Mouse (Mus musculus): Measurements from ENCODE around the gene Pcx.
"Not testable (repeated sequence)": the region's sequence is repeated elsewhere in the genome, so short reads cannot be mapped to it uniquely, and the experiment has no call there.

Pcx gene

DNA sequence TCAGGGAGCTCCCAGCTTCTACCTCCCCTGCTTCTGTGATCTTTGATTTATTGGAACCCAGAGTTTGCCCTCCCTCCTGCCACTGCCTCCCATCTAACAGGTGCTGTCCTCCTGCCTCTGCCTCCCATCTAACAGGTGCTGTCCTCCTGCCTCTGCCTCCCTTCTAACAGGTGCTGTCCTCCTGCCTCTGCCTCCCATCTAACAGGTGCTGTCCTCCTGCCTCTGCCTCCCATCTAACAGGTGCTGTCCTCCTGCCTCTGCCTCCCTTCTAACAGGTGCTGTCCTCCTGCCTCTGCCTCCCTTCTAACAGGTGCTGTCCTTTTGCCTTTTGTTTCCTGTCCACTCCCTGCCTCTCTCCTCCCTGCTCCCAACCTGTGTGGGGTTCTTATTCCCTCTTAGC, 76.5 kb downstream of the Pcx start:
- DNase-seq (ENCODE audit: low spot score): not testable (repeated sequence)

DNA sequence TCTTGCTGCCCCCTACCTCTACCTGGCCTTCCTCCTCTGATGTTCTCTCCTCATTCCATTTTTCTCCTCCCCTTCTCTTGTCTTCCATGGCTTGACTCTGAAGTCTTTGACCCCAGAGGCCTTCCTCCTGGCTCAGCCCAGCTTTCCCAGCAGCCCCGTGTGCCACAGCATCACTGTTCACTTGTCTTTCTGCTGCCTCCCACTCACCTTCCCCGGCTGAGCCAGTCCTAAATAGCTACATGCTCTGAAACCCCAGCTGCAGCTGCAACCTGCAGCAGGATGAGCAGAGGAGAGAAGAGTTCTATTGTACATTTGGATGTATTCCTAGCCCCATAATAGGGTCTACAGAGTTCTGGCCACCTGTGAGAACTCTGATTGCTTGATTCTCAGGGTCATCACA, 77.2 kb downstream of the Pcx start:
- no peak for DNase-seq (ENCODE audit: low spot score)

DNA sequence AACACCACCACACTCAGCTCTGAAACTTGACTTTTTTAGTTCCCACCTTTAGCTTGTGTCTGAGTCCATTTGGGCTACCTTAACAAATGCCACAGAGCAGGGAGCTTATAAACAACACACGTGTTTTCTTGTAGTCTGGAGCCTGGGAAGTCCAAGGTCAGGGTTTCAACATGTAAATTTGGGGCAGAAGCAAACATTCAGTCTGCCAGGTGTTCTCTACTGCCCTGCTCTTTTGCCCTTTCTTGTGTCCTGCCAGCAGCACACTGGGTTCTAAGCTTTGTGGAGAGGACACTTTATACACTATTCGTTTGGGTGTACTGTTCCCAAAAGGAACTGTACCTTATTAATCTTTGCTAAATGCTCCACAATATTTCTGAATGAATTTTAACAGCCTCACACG, 78.2 kb downstream of the Pcx start:
- DNase-seq (ENCODE audit: low spot score): no peak

DNA sequence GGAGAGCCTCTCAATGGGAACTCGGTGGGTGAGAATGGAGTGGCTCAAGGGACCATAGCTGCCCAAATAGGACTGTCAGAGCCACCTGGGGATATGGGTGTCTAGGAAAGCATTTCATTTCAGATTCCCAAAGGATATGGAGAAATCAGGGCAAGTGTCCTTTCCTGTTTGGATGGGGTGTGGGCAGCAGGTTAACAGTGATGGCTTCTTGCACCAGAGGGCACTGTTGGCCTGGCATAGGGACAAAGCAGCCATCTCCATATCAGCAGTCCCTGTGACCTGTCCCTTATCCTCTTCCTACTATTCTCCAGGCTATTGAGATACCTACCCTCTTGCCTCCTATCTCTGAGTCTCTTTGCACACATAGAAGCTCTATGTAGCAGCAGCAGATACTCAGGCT, 78.8 kb downstream of the Pcx start:
- no peak for DNase-seq (ENCODE audit: low spot score)

DNA sequence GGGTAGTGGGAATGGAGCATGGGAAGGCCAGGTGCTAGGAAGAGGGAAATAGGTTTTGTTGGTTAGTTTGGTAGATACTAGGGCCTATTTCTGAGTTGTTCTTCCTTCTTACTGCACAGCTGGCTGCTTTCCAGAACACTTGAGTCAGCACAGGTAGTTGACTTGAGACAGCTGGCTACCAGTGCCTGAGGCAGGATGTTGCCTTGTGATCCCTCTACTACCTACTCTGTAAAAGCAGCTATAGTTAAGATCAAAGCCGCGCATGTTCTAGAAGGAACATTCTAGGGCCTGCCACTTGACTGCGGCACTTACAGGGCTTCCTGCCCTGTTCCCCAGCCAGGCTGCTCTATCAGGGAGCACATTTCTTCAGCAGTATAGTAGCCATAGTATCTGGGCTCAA, 79.8 kb downstream of the Pcx start:
- no peak for DNase-seq (ENCODE audit: low spot score)

DNA sequence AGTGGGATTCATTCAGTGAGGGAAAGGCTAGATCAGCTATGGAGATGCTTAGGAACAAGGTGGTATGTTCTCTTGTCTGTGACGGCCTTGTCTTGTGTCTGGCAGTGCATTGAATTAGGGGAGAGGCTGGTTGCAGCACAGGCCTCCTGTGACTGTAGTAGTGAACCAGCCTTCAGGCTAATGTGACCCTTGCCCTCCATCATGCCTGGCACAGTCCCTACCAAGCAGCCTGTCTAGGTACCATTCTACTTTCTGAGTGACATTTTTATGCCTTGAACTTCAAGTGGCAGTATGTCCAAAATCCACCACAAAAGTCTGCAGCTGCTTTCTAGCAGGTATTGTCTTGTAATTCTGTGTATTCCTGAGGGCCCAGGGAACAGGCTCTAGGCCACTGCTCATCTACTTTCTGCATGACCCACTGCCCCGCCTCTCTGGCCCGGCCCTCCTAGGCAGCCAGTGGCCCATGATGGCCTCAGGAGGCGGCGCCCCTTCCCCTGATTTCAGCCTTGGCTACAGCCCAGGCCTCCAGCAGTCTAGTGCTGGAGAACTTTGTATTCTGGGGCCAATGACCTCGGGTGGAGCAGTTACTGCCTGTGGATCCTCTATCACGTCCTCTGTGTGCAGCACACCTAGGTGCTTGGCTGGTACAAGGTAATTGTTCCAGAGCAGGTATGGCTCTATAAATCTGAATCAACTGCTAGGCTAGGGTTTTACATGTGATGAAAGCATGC, 83.7 kb downstream of the Pcx start:
- DNase-seq (ENCODE audit: low spot score): no peak

DNA sequence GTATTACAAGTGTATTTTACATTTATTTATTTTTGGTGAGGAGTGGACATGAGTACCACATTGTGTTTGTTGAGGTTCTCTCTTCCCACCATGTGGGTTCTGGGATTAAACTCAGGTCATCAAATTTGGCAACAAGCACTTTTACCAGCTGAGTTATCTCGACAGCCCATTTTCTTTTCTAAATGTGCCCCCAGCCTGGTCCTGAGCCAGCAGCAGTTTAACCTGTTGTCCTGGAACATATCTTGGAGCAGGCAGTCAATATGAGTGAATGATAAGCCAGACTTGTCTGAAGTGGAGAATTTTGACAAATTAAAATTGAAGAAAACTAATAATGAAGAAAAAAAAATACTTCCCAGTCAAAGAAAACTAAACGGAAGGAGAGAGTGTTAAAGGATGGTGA, 85.8 kb downstream of the Pcx start:
- DNase-seq (ENCODE audit: low spot score): no peak

DNA sequence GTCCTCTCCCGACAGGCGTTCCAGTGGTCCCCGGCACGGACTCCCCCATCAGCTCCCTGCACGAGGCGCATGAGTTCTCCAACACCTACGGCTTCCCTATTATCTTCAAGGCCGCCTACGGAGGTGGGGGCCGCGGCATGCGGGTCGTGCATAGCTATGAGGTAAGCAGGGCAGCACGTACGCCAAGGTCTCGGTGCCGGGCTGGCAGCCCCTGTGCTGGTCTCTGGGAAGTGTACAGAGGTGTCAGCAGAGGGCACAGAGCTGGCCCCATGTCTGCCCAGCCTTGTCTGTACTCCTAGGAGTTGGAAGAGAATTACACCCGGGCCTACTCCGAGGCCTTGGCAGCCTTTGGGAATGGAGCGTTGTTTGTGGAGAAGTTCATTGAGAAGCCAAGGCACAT, 92.2 kb downstream of the Pcx start:
- DNase-seq (ENCODE audit: low spot score): no peak

DNA sequence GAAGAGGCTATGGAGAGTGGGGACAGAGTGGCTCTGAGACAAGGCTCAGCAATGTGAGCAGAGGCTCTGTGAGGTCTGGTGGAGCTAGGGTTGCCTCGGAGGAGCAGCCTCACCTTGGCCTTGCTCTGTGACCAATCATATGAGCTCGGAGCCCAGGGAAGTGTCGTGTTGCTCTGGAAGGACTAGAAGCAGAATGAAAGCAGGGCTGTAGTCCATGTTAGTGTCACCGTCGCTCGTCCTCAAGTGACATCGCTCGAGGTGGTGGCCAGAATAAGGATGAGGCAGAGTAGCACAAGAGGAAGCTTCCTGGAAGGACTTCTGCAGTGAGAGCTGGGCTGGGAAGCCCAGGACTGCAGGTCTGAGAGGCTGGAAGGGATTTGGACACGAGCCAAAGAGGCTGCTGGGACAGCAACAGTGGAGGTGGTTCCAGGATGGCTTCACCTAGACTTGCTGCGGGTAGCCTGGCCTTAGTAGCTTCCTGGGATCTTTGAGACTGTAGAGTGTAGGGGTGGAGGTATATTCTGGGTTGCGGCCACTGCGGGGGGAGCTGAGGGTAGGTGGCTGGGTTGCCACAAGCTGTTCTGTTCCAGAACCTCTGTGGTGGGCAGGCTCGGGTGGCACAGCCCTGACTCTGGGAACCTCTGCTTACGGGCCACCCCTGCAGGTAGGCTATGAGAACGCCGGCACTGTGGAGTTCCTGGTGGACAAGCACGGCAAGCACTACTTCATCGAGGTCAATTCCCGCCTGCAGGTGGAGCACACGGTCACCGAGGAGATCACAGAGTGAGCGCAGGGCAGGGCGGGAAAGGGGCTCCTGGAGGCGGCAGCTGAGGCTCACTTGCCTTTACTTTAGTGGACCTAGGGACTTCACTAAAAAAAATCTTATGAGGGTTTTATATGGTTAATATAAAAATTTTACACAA, 93.8 kb downstream of the Pcx start:
- DNase-seq (ENCODE audit: low spot score): peak; percentile 83

DNA sequence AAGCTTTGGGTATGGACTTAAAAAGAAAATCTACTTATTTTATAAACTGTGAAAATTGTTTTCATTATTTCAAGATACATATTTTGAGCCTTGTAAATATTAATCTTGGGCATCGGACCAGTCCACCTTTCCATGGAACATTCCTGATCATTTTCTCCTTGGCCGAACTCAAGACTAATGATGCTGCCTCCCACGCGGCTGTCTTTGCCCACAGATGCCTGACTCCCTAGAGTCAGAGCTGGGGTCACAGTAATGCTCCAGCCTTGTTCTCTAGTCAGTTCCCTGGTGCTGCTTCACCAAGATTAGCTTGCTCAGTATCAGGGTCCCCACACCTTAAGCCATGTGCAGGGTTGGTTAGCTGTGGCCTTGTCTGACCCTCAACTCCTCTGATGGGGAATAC, 95.4 kb downstream of the Pcx start:
- DNase-seq (ENCODE audit: low spot score): no peak

DNA sequence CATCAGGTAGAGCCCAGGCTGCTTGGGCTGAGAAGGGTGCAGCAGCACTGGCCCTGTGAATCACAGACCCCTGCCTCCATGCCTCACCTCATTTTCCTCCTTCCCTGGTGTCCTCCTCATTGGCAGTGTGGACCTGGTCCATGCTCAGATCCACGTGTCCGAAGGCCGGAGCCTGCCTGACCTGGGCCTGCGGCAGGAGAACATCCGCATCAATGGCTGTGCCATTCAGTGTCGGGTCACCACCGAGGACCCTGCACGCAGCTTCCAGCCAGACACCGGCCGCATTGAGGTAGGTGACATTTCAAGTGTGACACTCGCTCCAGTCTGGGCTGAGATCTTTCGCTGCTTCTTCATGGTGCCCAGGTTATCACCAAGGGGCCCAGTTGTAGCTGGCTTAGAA, 97.1 kb downstream of the Pcx start:
- DNase-seq (ENCODE audit: low spot score): no peak

DNA sequence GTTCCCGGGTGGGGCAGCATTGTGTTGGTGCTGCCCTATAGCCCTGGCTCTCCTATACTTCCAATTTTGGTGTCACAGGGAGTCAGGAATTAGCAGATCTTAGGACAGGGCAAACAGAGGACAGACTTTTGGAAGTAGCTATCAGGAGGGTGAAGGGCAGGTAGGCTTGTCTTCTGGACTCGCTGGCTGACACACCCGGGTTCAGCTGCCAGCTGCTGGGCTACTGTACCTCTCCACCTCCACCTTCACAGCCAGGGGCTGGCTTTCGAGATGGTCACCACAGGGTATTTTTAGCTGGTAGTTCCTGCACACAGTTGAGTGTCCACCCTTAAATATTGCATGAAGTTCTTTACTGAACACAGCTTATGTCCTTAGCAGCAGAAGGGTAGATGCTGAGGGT, 98.2 kb downstream of the Pcx start:
- DNase-seq (ENCODE audit: low spot score): no peak

DNA sequence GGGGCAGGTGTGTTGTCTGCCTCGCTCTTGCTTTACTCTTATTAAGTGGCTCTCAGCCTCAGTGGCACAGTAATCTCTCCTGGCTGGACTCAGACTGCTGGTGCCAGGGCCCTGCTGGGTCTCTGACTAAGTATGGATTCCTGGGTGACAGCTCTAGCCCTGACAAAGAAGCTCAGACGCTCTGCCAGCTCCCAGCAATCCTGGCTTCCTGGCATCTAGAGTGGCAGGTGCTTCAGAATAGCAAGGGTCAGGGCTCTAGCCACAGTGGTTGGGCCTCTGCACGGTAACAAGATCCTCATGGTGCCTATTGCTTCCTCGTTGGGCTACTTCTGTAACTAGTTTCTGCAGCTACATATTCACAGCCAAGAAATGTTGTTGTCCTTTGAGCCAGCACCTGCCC, 99.8 kb downstream of the Pcx start:
- no peak for DNase-seq (ENCODE audit: low spot score)

DNA sequence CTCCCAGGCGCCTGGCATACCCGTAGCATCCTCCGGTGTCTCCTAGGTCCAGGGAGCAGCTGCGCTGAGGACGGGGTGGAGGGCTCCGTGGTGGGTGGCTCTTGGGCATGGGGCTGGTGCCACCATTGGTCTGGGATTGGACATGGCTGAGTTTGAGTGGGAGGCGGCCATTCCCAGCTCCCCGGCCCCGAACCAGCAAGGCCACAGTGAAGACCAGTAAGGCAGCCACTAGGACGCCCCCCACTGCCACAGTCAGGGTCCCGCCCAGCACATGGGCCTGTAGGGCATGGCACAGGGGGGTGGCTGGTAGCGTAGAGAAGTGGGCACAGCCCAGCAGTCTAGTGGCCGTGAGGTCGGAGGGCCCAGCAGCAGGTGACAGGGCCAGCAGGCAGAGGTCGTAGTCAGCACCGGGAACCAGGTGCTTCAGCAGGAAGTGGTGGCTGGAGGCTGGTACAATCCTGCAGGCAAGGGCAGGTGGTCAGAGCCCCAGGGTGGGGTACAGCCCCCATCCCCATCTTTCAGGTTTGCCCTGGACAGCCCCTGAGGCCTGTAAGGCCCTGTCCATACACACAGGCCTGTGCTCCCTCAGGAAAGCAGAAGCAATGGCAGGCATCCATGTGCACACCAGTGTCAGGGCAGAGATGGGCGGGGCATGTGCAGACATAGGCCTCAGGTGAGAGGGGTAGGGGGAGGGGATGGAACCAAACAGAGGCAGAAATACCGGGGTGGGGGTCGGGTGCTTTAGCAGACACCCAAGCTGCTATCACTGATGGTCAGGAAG, 102.1 kb downstream of the Pcx start:
- DNase-seq (ENCODE audit: low spot score): no peak

DNA sequence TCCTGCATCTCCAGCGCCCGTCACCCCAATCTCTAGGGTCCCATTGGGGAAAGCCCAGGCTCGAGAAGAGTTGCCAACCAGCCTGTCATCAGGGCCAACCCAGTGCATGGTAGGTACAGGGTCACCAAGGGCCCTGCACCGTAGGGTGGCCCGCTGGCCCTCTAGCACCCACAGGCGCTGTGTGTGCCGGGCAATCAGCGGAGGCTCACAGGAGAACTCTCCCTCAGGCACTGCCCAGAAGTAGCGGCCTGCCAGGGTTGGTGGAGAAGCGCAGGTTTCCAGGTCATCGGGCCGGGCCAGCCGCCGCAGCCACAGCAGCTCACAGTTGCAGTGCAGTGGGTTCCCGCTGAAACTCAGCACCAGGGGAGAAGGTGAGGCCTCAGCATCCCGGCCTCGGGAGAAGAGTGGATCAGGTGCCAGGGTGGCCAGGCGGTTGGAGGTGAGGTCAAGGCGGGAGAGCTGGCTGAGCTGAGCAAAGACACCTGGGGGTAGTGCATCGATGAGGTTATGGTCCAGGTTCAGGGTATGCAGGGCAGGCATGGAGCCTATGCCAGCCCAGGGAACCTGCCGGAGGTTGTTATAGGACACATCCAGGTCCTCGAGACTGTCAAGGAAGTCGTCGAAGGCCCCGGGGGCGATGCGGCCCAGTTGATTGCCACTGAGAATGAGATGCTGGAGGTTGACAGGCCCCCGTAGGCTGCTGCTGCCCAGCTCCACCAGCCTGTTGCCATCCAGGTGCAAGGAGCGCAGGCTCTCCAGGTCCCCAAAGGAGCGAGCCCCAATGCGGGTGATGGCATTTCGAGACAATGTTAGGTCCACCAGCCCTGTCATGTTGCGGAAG, 103.4 kb downstream of the Pcx start:
- no peak for DNase-seq (ENCODE audit: low spot score)

DNA sequence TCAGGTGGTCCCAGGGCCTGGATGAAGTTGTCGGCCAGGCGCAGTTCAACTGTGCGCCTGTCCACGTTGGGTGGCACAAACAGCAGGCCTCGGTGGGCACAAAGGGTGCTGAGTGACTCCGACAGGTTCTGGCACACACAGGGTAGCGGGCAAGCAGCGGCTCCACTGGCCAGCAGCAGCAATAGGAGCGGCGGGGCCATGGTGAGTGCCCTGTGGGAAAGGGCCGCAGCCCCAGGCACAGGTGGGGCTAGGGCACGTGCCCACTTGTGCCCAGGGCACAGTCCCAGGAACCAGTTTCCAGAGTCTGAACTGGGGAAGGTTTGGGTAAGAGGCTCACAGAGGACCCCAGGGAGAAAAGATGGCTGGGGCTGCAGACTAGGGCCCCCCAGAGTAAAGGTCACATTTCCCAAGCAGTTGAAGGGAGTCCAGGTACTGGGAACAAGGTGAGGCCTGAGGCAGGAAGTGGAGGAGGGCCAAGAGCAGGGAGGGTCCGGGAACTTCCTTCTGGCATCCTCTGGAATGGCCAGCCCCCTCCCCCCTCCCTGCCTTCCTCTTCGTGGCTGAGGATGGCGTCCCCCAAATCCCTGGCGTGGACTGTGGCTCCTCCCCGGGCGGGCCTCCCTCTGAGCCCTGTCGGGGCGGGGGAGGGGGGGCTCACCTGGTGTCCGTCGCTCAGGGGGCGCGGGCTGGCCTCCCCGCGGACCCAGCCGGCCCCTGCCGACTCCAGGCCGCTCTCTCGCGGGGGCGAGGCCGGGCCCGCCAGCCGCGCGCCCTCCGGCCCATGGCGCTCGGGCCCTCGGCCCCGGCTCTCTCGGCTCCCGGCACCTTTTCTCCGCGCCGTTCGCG, 104.3 kb downstream of the Pcx start:
- peak; percentile 47 for DNase-seq (ENCODE audit: low spot score)

DNA sequence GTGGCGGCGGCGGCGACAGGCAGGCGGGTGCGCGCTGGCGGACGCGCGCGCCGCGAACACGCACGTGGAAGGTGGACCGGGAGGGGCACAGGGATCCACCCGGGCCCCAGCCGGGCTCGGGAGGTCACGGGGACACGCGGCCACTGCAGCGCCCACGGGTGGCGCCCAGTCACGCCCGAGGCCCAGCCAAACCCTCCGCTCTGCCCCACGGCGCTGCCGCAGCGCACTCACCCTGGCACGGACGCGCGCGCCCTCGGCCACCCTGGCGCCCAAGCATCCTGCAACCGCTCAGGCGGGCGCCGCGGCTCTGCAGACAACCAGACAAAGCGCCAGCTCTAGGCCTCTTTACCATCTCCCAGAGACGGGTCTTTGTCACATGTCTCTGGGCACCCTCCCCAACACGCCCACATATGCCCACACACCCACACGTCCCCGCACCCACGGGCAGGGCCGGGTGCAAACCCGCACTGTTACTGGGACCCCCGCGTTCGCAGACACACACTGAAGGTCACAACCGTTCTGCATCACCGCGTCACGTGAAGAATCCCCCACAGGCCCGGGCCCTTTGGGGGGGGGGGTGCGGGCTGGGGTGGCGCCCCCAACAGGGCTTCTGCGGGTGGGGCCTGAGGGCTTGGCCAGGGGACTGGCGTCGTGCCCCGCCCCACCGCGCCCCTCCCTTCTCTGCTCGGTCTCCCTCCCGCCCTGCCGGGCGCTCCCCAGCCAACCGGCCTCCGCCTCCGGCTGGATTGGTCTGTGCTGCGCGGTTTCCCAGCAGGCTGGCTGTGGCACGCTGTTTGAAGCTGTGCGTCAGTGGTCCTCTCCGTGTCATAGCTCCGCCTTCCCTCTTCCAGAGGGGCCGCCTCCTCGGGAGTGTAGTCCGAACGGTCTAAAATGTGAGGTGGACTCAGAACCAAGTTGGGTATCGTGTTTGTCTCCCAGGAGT, 105.2 kb downstream of the Pcx start, which contains the start of gene Lrfn4:
Gene Lrfn4, minus strand, starts transcription at position 517 of the 943 bp plus-strand sequence.
- peak; percentile 96 for DNase-seq (ENCODE audit: low spot score)

DNA sequence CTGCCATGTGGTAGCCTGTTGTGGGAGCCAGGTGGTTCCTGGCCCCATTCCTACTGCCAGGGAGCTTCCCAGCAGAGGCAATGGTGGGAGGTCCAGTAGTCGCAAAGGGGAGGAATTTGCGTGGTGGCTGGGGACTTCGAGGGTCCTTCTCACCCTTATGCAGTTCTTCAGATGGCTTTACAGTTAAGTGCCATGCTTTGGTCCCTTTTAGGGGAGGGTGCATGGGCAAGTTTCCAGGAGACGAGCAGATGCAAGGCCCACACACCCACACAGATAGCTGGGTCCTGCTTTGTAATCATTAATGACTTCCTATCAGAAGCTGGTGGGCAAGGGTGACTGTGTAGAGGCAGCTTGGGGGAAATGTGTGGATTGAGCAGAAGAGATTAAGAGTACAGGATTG, 106.3 kb downstream of the Pcx start:
- DNase-seq (ENCODE audit: low spot score): no peak

DNA sequence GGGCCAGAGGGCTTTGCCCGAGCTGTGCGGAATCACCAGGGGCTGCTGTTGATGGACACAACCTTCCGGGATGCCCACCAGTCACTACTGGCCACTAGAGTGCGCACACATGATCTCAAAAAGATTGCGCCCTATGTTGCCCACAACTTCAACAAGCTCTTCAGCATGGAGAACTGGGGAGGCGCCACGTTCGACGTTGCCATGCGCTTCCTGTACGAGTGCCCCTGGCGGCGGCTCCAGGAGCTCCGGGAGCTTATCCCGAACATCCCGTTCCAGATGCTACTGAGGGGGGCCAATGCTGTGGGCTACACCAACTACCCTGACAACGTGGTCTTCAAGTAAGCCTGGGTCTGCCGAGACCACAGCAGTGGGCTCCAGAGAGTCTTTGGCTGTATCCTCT, 107.9 kb downstream of the Pcx start:
- peak; percentile 70 for DNase-seq (ENCODE audit: low spot score)

DNA sequence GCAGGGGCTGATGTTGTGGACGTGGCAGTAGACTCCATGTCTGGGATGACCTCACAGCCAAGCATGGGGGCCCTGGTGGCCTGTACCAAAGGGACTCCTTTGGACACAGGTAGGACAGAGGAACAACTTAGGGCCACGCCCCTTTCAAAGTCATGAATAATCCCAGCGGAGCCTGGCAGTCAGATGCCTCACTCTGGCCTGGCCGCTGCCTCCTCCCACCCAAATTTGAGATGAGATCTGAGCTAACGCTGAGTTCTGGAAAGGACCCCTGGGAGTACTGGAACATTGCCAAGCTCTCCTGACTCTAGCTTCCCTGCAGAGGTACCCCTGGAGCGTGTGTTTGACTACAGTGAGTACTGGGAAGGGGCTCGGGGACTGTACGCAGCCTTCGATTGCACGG, 109.2 kb downstream of the Pcx start:
- no peak for DNase-seq (ENCODE audit: low spot score)
